Mouse (Mus musculus) gastrocnemius, adult 2 months (tissue): ENCODE results near the gene Gtpbp8. TPM values are rescaled to one million over a fixed set of nuclear protein-coding genes. Genes with fewer than 3 reads are reported as not detected.

Experiments used
- DNase-seq: peaks from one replicate; pipeline ENCODE4 v3.0.0; 2022
- H3K27ac ChIP-seq: fragments of 200-600 bp; 2 replicates; pipeline ENCODE4 v1.8.1; 2022; ENCODE audit warnings: mild to moderate bottlenecking
- H3K4me3 ChIP-seq: fragments of 200-600 bp; 2 replicates; pipeline ENCODE4 v1.8.1; 2022; ENCODE audit warnings: mild to moderate bottlenecking, moderate library complexity
- CTCF ChIP-seq: fragments of 200-600 bp; IDR thresholded peaks from 2 replicates; pipeline ENCODE4 v1.8.1; 2022; ENCODE audit warnings: antibody characterized with exemption, mild to moderate bottlenecking, moderate library complexity
- intact Hi-C: fragments of 180-260 bp; cut with DNase I; formaldehyde crosslinking; loops from one replicate; pipeline ENCODE4 v1.15.1; 2025
- total RNA-seq, 2 experiments: library from RNA; stranded (reverse); gene quantifications; 2 replicates each; pipeline ENCODE4 v1.2.3; 2021

The Gtpbp8 gene
- total RNA-seq, 2 experiments from 2014 or later, result 8.3 to 10.5 TPM

GRCm38 (mm10) chr16:44765555-44766319, 19.6 kb upstream of the Gtpbp8 start, which contains the start of gene Cd200r1:
Gene Cd200r1, plus strand, starts transcription at chr16:44765736.
- Histone ChIP-seq H3K4me3 (peak within 1 kb of the TSS; percentile 44), H3K27ac (peak within 1 kb of the TSS; percentile 12; the same call in 1 of the 2 replicates)
- intact Hi-C loops, result loop anchor here (2.0 to 10.0 kb wide), 3 partner anchors 259 to 359 kb away; no protein-coding TSS in a partner anchor
- no peak for TF ChIP-seq CTCF
- no peak for DNase-seq

- peak; percentile 26; the same call in 1 of the 2 replicates for TF ChIP-seq CTCF
- no peak for DNase-seq
- H3K27ac ChIP-seq, result no peak overlapping the region
- intact Hi-C loops, result loop anchor here (10.0 kb wide), 2 partner anchors 263 to 363 kb away; no protein-coding TSS in a partner anchor
- H3K4me3 ChIP-seq, result no peak overlapping the region
These were observed 15.6 kb upstream of the Gtpbp8 start for GRCm38 (mm10) chr16:44761811-44762210.

- no peak overlapping the region for H3K27ac ChIP-seq
- intact Hi-C loops, result no loop called here
- no peak for DNase-seq
- no peak for TF ChIP-seq CTCF
- no peak overlapping the region for H3K4me3 ChIP-seq
These were observed 11.5 kb upstream of the Gtpbp8 start for GRCm38 (mm10) chr16:44757700-44758099.

- intact Hi-C loops, result loop anchor here (10.0 kb wide), 1 partner anchor 407 kb away; the partner anchor contains the start of genes Atg3 and Slc35a5
These were observed 1.8 kb upstream of the Gtpbp8 start for GRCm38 (mm10) chr16:44748007-44748406.

GRCm38 (mm10) chr16:44745471-44745865, 695 bp downstream of the Gtpbp8 start:
- TF ChIP-seq CTCF, result no peak
- intact Hi-C loops, result loop anchor here (10.0 kb wide), 1 partner anchor 409 kb away; the partner anchor contains the start of genes Atg3 and Slc35a5

More at GRCm38 (mm10) chr16:44748007-44748406, 1.8 kb upstream of the Gtpbp8 start:
- DNase-seq, result no peak
- H3K27ac ChIP-seq, result no peak overlapping the region
- no peak overlapping the region for H3K4me3 ChIP-seq
- TF ChIP-seq CTCF, result no peak

GRCm38 (mm10) chr16:44742753-44743152, 3.4 kb downstream of the Gtpbp8 start:
- DNase-seq, result no peak
- peak; percentile 16; the same call in 1 of the 2 replicates for TF ChIP-seq CTCF
- H3K27ac ChIP-seq, result no peak overlapping the region
- intact Hi-C loops, result loop anchor here (10.0 kb wide), 1 partner anchor 412 kb away; the partner anchor contains the start of genes Atg3 and Slc35a5
- H3K4me3 ChIP-seq, result no peak overlapping the region

More at GRCm38 (mm10) chr16:44745471-44745865, 695 bp downstream of the Gtpbp8 start:
- DNase-seq, result peak; percentile 27
- peak overlapping the region; percentile 82 for H3K4me3 ChIP-seq
- H3K27ac ChIP-seq, result peak overlapping the region; percentile 97

- H3K27ac ChIP-seq, result no peak overlapping the region
- no peak overlapping the region for H3K4me3 ChIP-seq
- TF ChIP-seq CTCF, result no peak
- intact Hi-C loops, result no loop called here
- no peak for DNase-seq
These were observed 10.0 kb downstream of the Gtpbp8 start for GRCm38 (mm10) chr16:44736118-44736517.

GRCm38 (mm10) chr16:44735676-44736075, 10.5 kb downstream of the Gtpbp8 start:
- TF ChIP-seq CTCF, result no peak
- no peak overlapping the region for H3K27ac ChIP-seq
- H3K4me3 ChIP-seq, result no peak overlapping the region
- intact Hi-C loops, result no loop called here
- DNase-seq, result no peak

GRCm38 (mm10) chr16:44734059-44734458, 12.1 kb downstream of the Gtpbp8 start:
- H3K4me3 ChIP-seq, result no peak overlapping the region
- no peak overlapping the region for H3K27ac ChIP-seq
- intact Hi-C loops, result no loop called here
- DNase-seq, result no peak
- TF ChIP-seq CTCF, result no peak

- Histone ChIP-seq H3K27ac (no peak overlapping the region), H3K4me3 (no peak overlapping the region)
- no peak for DNase-seq
- TF ChIP-seq CTCF, result no peak
- intact Hi-C loops, result loop anchor here (10.0 kb wide), 1 partner anchor 367 kb away; the partner anchor contains the start of gene Ccdc80
These were observed 18.6 kb downstream of the Gtpbp8 start for GRCm38 (mm10) chr16:44727525-44727924.

GRCm38 (mm10) chr16:44725286-44726223, 20.6 kb downstream of the Gtpbp8 start:
- Histone ChIP-seq H3K4me3 (peak overlapping the region; percentile 75), H3K27ac (peak overlapping the region; percentile 92)
- peak; percentile 73 for DNase-seq
- intact Hi-C loops, result loop anchor here (10.0 kb wide), 1 partner anchor 369 kb away; the partner anchor contains the start of gene Ccdc80
- TF ChIP-seq CTCF, result peak; percentile 95

- intact Hi-C loops, result loop anchor here (10.0 kb wide), 1 partner anchor 370 kb away; the partner anchor contains the start of gene Ccdc80
- TF ChIP-seq CTCF, result no peak
- H3K4me3 ChIP-seq, result peak overlapping the region; percentile 75
- peak; percentile 40 for DNase-seq
- H3K27ac ChIP-seq, result peak overlapping the region; percentile 92
These were observed 21.3 kb downstream of the Gtpbp8 start for GRCm38 (mm10) chr16:44724847-44725246.
